Mouse (Mus musculus): ENCODE data around the gene Eif2b1. TPM values are rescaled to one million over a fixed set of nuclear protein-coding genes. Genes with fewer than 3 reads are reported as not detected.
A peak's percentile ranks its signal among the peaks of the same experiment; 100 is the strongest.
"Not testable (repeated sequence)": the region's sequence is repeated elsewhere in the genome, so short reads cannot be mapped to it uniquely, and the experiment has no call there.

Gene Eif2b1
- 10 to 100 TPM; 45.0 to 45.7 TPM for polyA plus RNA-seq (2017; shearing (Covaris generic))

DNA sequence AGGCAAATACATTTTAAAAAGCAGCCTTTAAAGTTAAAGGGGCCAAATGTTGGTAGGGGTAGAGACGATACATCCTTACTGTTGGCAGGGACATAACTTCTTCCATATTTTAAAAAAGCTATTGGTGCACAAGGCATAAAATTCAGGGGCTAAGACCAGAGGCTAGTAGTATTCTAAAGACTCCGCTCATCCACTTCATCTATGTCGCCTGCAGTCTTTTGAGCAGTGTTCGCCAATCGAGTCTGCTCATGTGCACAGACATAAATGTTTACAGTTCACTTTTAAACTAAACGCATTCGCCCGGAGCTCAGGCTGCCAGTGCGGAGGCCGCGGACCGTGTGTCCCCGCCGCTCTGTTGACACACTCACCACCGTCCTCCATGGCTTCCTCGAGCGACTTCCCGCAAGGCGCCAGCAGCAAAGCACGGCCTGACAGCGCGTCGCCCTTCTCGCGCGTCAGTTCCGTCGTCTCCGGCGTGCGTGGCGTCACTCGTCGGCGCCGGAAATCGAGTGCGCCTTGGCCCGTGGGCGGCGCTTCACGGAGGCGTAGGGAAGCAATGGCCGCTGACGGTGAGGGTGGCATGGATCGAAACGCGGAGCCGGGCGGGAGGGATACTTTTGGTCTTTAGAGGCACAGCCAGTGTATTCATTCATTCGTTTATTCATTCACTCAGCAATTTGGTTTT, at the start of gene Eif2b1, which contains the start of gene Gtf2h3:
TSS of gene Eif2b1 (minus strand) at position 499 of the 685 bp plus-strand sequence.
TSS of gene Gtf2h3 (plus strand) at position 508 of the 685 bp plus-strand sequence.
- peak; percentile 98 for ATAC-seq

DNA sequence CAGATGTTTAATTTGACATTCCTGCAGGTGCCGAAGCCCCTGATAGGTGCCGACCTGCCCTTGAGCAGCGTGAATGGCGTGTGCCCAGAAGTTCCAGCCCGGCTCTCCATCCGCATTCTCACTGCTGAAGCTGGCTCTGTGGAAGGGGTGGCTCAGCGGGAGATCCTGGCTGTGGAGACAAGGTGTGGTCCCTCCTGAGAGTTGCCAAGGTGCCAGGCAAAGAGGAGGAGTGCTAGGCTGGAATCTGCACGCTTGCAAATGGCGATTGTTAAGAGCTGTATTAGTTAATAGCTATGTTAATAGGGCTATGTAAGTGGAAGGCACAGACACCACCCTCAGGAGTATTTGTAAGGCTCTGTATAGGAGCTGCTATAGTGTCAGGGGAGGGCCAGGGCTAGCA, 45.4 kb upstream of the Eif2b1 start:
- no peak for ATAC-seq

DNA sequence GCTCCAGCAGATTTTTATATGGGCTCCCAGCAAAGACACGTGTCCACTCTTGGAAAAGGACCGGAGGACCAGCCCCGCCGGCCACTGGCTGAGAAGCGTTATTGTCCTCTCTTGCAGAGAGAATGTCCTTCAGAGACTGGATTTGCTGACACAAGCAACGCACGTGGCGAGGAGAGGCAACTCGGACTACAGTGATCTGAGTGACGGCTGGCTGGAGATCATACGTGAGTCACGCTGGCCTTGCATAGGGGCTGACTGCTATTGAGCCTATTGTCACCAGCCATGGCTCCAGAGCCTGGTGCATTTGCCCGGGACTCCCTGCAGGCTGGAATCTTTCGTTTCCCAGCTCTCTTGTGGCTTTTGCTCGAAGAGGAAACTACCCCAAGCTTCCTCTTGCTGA, 44.0 kb upstream of the Eif2b1 start:
- no peak for ATAC-seq

DNA sequence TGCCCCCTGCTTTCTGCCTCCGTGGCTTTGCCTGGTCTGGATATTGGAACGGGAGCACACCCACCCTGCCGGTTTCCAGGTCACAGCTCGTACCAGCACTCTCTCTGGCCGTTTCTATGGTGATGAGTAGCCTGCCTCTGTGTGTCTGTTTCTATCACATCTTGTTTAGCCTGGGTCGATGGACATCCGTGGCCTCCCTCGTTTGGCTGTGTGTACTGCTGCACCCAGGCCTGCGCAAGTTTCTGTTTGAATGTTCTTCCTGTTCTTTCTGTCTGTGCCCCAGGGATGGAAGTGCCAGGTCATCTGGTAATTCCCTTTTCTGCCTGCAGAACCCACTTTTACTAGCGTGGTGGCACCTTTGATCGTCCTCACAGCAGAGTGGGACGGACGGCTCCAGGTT, 42.4 kb upstream of the Eif2b1 start:
- ATAC-seq: no peak

DNA sequence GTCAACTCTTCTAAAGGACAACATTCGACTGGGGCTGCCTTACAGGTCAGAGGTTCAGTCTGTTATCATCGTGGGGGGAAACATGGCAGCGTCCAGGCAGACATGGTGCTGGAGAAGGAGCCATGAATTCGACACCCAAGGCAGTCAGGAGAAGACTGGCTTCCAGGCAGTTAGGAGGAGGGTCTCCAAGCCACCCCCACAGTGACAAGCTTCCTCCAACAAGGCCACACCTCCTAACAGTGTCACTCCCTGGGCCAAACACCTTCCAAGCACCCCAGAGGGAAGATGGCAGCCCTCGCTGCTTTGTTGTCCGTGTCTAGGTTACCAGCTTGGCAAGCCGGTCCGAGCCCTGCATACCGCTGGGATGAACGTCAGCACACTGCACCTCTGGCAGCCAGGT, 39.8 kb upstream of the Eif2b1 start:
- no peak for ATAC-seq

DNA sequence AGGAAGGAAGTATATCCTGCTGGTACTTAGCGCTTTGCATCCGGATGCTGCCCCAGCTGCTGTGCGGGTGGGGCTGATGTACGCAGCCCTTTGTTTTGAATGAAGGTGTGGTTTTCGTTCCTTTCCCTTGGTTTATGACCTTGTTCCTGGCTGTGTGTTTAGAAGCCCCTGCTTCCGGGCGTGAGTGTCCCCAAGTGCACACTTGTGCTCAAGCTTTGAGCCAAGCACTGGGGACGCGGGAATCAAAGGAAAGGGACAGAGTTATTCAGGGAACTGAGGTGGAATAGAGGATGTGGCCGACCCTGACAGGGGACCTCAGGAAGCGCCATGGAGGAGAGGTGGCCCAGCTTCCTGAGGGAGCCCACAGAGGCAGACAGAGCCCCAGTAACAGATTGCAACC, 35.8 kb upstream of the Eif2b1 start:
- ATAC-seq: peak; percentile 41

DNA sequence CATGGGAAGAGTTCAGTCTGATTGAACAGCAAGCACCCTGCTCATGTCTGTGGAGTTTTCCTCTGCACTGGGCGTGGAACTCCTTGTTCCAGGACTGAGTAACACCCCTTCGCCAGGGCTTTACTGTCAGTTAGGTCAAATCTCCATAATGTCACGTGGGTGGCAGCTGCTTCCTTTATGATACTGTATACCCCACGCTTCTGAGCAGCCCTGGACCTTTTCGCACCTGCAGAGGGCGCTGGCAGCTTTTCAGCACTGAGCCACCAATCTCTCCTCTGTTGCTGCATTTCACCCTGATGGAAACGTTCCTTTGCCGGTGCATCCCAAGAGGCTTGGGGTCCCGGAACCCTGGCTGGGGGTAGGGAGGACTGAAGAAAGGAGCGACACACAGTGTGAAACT, 32.0 kb upstream of the Eif2b1 start:
- no peak for ATAC-seq

DNA sequence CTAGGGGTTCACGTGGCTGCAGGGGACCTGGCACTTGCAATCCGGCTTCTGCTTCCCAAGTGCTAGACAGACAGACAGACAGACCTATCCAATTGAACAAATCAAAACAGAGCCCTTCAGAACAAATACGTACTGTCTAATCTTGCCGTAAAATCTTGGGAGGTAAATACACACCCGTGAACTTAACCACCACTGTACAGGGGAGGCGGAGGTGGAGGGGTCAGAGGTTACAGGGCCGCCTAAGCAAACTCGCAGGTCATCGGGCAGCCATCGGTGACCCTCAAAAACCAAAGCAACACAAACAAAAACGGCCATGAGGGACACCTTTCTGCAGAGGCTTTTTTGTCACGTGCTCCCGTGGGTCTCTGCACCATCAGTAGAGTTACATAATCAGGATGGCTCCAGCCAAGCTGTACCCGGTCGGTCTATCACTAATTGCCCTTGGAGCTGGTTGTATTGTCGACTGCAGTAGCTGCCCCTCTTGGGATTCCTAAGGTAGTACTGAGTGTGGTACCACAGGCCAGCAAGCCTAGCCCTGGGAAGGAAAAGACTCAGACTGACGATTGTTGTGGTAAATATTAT, 26.2 kb upstream of the Eif2b1 start:
- no peak for ATAC-seq

DNA sequence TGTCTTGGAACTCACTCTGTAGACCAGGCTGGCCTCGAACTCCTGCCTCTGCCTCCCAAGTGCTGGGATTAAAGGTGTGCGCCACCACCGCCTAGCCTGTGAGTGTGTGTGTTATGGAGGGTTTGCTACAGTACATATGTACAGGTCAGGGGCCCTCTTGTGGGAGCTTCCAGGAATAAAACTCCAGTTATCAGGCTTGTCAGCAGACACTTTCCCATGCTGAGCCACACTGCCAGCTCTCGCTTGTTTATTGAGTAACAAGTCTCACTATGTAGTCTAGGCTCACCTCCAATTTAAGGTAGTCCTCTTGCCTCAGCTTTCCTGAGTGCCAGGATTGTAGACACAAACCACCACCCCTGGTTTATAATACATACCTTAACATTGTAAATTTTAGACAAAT, 25.4 kb upstream of the Eif2b1 start:
- no peak for ATAC-seq

DNA sequence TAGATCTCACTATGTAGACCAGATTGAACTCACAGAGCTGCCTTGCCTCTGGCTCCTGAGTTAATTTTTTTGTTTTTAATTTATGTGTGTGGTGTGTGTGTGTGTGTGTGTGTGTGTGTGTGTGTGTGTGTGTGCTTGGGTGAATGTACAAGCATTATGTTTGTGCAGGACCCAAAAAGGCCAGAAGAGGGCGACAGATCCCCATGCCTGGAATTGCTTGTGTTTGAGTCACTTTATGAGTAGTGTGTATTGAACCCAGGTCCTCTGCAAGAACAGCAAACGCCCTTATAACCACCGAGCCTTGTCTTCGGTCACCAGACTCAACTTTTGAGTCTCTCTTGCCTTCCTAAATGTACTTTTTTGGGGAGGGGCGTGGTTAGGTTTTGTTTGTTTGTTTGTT, 23.4 kb upstream of the Eif2b1 start:
- no peak for ATAC-seq

DNA sequence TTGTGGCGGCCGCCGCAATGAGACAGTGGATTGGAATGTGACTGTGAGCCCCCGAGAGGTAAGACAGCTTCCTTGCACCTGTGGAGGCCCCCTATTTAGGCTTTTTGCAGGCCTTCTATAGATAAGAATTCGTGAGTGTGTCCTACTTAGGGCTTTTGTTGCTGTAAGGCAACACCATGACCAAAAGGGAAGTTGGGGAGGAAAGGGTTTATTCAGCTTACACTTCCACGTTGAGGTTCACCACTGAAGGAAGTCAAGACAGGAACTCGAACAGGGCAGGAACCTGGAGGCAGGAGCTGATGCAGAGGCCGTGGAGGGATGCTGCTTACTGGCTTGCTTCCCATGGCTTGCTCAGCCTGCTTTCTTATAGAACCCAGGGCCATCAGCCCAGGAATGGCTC, 20.8 kb upstream of the Eif2b1 start:
- ATAC-seq: not testable (repeated sequence)

DNA sequence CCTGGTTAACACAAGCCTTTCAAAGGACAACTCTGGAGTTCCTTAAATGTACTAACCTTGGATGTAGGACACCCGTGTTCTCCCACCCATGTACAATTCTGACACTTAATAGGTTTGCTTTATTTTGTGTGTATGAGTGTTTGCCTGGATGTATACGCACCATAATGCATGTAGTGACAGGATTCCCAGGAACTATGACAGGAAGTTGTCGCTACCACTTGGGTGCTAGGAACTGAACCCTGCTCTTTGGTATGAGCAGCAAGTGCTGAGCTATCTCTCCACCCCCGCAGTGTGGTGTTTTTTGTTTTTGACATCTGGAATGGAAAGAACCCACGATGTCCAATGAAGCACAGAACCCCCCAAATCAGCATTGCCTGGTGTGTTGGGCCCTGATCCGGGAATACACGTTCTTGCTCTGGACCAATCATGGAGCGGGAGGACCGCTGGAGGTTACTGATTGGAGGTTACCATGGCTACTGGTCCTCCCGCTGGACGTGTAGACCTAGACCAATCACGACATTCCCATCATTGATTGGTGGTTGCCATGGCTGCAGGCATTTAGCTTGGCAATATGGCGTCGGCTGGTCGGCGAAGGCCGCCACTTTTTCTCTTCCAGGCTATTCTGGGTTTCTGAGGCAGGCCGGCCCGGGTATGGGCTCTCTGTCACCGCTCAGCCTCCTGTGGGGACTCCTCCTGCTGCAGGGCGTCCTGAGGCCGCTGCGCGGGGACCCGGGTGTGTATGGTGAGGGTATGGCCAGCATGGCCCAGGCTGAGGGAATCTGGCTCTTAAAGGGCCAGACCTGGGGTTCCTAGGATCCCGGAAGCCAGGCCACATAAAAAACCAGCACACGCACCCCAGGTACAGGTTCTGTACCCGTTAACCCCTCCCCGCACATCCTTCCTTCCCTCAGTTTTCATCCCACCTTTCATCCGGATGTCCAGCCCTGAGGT, 19.6 kb upstream of the Eif2b1 start:
- peak; percentile 96 for ATAC-seq

DNA sequence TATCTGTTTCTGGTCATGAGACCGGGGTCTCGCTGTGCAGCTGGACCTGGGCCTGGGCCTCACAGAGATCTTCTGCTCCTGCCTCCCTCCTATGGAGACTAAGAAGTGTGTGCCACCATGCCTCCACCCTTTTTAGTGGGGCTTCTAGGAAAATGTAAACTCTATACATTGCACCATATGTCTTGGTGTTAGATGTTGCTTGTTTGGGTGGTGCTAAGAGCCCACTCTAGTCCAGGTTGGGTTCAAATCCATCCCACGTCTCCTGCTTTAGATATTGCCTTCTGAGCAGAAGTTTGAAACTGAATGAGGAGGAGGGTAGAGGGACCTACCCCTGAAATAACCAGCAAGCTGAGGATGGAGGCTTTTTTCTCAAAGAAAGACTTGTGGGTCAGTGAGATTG, 13.8 kb upstream of the Eif2b1 start:
- ATAC-seq: no peak

DNA sequence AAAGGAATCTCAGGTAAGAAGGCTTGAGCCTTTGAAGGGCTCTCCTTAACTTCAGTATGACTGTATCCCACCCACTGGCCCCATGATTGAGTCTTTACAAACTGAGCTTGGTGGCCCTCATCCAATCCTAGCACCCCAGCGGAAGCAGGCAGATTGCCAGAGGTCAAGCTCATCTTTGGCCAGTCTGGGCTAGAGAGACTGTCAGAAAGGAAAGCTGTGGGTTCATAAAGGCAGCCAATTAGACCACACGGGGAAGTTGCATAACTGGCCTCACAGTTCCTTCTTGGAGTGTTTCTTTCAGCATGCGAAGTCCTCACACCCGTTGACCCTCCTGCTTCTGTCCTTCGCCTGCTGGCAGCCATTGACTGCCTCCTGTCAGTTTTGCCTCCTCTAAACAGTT, 3.6 kb upstream of the Eif2b1 start:
- ATAC-seq: no peak

DNA sequence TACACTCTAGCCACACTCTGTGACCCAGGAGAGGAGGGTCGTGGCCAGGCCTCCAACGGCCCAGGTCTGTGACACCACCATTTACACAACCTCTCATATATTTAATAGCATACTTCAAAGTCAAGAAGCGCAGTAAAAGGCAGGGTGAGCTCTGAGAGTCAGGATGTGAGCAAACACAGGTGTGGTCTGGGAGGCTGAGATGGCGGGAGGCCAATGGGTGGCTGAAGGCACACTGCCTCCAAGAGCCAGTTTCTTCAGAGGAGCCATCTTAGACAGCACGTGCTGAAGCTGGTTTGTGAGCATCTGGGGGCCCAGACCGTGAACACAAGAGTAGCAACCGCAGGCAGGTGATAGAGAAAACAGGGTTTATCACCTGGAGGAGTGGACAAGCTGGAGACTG, 3.5 kb downstream of the Eif2b1 start:
- no peak for ATAC-seq

DNA sequence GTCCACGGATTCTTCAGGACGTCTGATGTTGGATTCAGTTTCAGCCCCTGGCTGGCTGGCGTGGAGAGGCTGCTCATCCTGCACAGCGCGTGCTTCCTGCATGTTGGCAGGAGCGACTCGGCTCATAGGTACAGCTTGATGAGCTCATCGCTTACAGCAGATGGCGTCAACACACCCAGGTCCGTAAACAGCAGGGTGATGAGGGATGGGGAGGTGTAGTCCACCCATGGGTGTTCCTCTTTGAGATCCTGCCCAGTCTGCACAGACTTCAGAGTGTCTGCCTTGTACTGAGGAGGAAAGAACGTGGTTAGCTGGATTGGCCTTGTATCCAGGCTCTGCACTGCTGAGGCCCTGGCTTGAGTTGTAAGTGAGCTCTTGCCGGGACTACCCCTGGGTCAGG, 7.9 kb downstream of the Eif2b1 start:
- ATAC-seq: no peak

DNA sequence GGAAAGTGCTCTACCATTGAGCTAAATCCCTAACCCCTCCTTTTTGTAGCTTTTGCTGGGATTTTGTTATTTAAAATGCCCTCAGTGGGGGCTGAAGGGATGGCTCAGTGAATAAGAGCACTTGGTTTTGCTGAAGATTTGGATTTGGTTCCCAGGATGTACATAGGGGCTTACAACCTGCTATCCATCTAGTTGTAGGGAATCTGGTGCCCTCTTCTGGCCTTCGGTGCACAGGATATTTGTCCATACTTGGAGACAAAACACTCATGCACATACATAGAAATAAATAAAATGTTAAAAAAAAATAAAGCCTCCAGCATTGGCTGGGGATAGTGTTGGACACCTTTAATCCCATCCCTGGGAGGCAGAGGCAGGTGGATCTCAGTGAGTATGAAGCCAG, 23.8 kb downstream of the Eif2b1 start:
- ATAC-seq: no peak

DNA sequence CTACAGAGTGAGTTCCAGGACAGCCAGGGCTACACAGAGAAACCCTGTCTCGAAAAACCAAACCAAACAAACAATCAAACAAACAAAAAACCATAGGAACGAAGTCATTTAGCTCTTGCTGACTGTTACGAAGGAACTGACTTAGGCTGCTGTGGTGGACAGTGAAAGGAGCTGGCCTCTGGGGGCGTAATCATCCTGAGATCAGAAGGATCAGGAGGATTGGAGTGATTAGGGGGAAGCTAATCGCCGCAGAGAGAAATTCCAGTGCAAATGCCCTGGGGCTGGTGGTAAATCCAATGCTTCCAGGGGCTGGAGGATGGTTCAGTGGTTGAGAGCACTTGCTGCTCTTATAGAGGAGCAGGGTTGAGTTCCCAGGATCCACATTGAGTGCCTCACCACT, 25.3 kb downstream of the Eif2b1 start:
- no peak for ATAC-seq

DNA sequence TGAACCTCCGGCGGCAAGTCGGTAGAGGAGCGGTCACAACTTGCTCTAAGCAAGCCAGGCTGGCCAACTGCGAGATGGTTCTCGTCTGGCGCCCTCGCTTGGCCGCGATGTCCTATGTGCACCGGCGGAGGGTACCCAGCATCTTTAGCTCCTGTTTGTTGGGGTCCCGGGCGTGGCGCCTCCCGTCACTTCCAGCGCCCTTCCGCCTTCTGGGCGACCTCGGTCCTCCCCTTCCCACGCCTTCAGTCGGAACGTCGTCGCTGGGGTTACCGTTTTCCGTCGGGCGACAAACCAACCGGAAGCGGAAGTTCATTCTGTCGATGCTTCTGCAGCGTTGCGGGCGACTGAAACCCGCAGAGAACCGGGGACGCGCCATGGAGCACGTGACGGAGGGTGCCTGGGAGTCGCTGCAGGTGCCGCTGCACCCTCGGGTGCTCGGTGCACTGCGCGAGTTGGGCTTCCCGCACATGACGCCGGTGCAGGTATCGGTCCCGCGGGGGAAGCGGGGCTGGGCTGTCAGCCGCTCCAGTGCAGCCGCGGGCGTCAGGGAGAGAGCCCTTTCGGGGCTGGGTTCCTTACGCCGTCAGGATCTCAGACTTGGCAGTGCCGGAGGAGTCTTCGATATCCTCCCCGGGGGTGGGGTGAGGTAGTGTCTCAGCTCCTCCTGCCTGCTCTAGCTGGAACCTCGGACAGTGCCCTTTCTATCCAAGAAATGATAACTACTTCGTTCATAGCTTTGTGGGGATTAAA, 26.2 kb downstream of the Eif2b1 start, which contains the start of gene Ddx55:
TSS of gene Ddx55 (plus strand) at position 307 of the 750 bp plus-strand sequence.
- ATAC-seq: peak; percentile 97

DNA sequence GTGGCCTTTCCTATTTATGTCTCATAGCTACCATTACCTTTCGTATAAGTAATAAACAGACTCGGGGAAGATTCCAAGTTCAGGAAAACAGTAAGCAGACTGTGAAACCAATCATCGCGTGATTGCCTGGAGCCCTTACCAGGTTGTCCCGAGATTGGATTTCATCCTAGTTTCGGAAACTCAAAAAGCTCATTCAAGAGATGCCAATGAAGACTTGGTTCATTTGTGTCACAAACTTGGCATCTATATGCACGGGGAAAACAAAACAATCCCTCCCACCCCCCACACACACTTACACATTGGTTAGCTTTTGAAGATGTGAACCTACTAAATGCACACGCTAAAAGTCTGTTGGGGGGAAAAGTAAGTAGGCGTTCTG, 26.8 kb downstream of the Eif2b1 start:
- ATAC-seq: no peak

DNA sequence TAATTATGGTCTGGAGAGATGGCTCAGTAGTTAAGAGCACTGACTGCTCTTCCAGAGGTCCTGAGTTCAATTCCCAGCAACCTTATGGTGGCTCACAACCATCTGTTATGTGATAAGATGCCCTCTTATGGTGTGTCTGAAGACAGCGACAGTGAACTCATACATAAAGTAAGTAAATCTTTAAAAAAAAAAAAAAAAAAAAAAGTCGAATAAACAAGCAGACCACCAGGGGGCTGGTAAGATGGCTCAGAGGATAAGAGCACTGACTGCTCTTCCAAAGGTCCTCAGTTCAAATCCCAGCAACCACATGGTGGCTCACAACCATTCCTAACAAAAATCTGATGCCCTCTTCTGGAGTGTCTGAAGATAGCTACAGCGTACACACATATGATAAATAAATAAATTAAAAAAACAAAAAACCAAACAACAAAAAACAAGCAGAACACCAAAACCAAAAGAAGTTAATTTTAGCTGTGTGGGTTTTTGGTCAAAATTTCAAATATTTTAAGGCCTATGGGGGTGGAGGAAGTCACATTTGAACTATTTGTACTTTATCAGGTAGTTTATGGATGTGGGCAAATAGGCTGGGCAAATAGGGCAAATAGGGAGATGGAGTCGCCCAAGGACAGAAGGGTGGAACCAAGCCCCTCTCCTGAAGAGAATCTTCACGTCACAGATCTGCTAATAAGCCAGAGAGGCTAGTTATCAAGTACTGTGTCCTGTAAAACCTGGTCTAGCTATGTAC, 27.4 kb downstream of the Eif2b1 start:
- not testable (repeated sequence) for ATAC-seq

DNA sequence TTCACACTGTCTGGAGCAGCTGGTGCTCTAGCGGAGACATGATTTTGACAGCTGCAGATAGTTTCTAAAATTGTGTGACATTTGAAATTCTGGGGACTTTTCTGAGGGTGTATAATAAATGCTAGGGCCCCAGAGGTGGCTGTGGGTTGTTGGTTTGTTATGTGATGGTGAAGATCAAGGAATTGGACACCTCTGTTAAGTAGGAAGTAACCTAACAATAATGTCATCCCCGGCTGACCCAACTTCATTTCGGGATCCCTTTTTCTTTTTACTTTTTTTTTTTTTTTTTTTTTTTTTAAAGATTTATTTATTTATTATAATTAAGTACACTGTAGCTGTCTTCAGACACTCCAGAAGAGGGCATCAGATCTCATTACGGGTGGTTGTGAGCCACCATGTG, 28.2 kb downstream of the Eif2b1 start:
- not testable (repeated sequence) for ATAC-seq

All from CD4-positive, CD25-positive, alpha-beta regulatory T cell, adult 4 months (primary cell).